In the genomic region with DNA sequence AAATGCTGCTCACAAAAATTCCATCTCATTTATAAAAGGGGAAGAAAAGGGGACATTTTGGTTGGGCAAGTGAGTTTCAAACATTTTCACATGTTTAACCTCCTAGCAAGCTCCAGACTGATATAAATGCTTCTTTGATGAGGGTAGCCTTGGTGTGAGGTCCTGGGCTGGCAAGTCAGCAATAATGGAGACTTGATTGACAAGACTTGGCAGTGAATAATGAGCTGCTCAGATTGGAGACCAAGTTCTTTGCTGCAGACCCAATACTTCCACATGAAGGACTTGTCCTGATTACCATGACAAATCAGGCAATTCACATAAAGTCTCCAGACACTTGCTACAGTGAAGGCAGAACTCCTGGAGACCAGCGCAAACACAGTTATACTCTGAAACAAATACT, we compare ENCODE assay signal across 16 mouse cellular contexts. TPM values are rescaled to one million over a fixed set of nuclear protein-coding genes. Genes with fewer than 3 reads are reported as not detected.
"Had no signal": no experiment of that assay in that cellular context is flagged by ENCODE, and none has a peak within 500 bp of the region (broad histone marks: within the 10 kb centered on the region; RNA-seq: fewer than 3 reads in every experiment).

No protein-coding gene starts in this region.

- H3K27me3 ChIP-seq: midbrain, embryonic 15.5 days had no signal

- H3K36me3 ChIP-seq: limb, embryonic 10.5 days; liver, embryonic 15.5 days; midbrain, embryonic 15.5 days; neural tube, embryonic 12.5 days had no signal

- H3K9ac ChIP-seq: liver, embryonic 15.5 days; midbrain, embryonic 15.5 days; neural tube, embryonic 12.5 days had no signal

- H3K9me3 ChIP-seq: limb, embryonic 10.5 days; liver, embryonic 15.5 days; midbrain, embryonic 15.5 days; neural tube, embryonic 12.5 days had no signal

- H3K4me3 ChIP-seq: layer of hippocampus, adult 2 months; limb, embryonic 10.5 days; liver, embryonic 15.5 days; midbrain, embryonic 15.5 days; neural tube, embryonic 12.5 days had no signal

- DNase-seq: kidney, postnatal 36 days; lung, adult 2 months; lung, postnatal 36 days had no signal

- H3K27ac ChIP-seq: kidney, postnatal 0 days; layer of hippocampus, adult 2 months; limb, embryonic 10.5 days; liver, embryonic 15.5 days; midbrain, embryonic 15.5 days; neural tube, embryonic 12.5 days; stomach, postnatal 0 days had no signal

- H3K4me2 ChIP-seq: liver, embryonic 11.5 days; liver, embryonic 15.5 days; midbrain, embryonic 15.5 days; neural tube, embryonic 12.5 days had no signal

- H3K4me1 ChIP-seq: limb, embryonic 10.5 days; liver, embryonic 15.5 days; midbrain, embryonic 15.5 days; neural tube, embryonic 12.5 days had no signal

- ATAC-seq: lung, postnatal 0 days; midbrain, embryonic 15.5 days had no signal

RNA-seq across cellular contexts. Expression of gene Ripply2, which starts 6.4 kb away (rescaled TPM):
- total RNA-seq: megakaryocyte progenitor cell, adult 5-6 weeks; monocyte, adult 5-6 weeks; neutrophil, adult 5-6 weeks had no signal
- polyA plus RNA-seq: limb, embryonic 14.5 days; liver, embryonic 11.5 days; liver, embryonic 15.5 days; lung, adult 2 months; lung, postnatal 0 days had no signal
